In the genomic region with DNA sequence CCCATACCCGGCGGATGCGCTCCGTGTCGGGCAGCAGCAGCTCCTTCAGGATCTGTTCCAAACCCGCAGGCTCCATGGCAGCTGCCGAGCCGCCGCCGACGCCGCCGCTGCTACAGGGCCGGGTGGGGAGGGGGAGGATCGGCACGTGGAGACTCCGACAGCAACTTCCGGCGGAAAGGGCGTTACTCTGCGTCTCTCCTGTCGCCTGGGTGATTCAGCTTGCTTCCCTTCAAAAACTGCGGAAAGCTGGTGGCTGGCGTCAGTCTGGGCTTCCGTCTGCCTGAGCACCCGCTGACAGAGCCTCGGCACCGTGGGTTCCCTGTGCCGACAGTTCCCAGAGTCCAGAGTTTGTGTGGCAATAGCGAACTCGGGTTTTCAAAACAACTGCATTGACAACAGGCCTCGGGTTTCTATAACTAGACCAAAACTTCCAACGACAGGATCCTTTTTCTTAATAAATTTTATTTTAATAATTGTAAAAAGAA, we compare ENCODE assay signal across 8 mouse cellular contexts. TPM values are rescaled to one million over a fixed set of nuclear protein-coding genes. Genes with fewer than 3 reads are reported as not detected.
DNase-seq lines count a peak whose midpoint lies in the region; ATAC-seq and TF ChIP-seq lines count a peak whose summit lies in the region.

A gene (minus strand): TSS at position 435 of the 485 bp plus-strand sequence.

- H3K36me3 ChIP-seq in ES-E14 (ENCODE audit: control insufficient read depth, insufficient read depth, low read length, poor library complexity, severe bottlenecking) = peaks cover 49% of the 10 kb centered on the region
- peaks cover 18% of the 10 kb centered on the region for H3K36me3 ChIP-seq in forebrain, embryonic 16.5 days (ENCODE audit: control insufficient read depth, insufficient read depth)
- peaks cover 81% of the 10 kb centered on the region for H3K36me3 ChIP-seq in lung, embryonic 14.5 days (ENCODE audit: insufficient read depth)
- H3K36me3 ChIP-seq in thymus, adult 2 months (ENCODE audit: control insufficient read depth, insufficient read depth, low read length) = no peaks in the 10 kb centered on the region; the same call in 1 of the 2 replicates

- H3K4me1 ChIP-seq in ES-E14 (ENCODE audit: control insufficient read depth in 2 of 2, insufficient read depth in 2 of 2, low read length in 2 of 2, poor library complexity in 1 of 2) = peaks cover 2 to 6% of the 10 kb centered on the region in 2 experiments; a peak in 1 of 4 replicates
- peaks cover 18% of the 10 kb centered on the region for H3K4me1 ChIP-seq in forebrain, embryonic 16.5 days (replicated peaks; ENCODE audit: control insufficient read depth, insufficient read depth, low read length)
- H3K4me1 ChIP-seq in lung, embryonic 14.5 days (ENCODE audit: insufficient read depth) = no peaks in the 10 kb centered on the region
- H3K4me1 ChIP-seq in olfactory bulb, adult 2 months (ENCODE audit: control insufficient read depth, insufficient read depth, low read length) = peaks cover 14% of the 10 kb centered on the region; the same call in 1 of the 2 replicates
- H3K4me1 ChIP-seq in thymus, adult 2 months (replicated peaks; ENCODE audit: control insufficient read depth, insufficient read depth, low read length) = peaks cover 6% of the 10 kb centered on the region

- H3K27me3 ChIP-seq in forebrain, embryonic 16.5 days (replicated peaks; ENCODE audit: control insufficient read depth, insufficient read depth, low read length) = no peaks in the 10 kb centered on the region
- no peaks in the 10 kb centered on the region for H3K27me3 ChIP-seq in lung, embryonic 14.5 days (ENCODE audit: insufficient read depth, low read length)
- H3K27me3 ChIP-seq in thymus, adult 2 months (ENCODE audit: control insufficient read depth, insufficient read depth, low read length) = no peaks in the 10 kb centered on the region

- DNase-seq in ES-E14 (ENCODE audit: low read depth, low spot score) = peak; percentile 81
- DNase-seq in cerebellum, adult 11-12 months = peak; percentile 80
- peak; percentile 84 to 89 for DNase-seq in heart, postnatal 36 days
- peak; percentile 89 to 92 for DNase-seq in layer of hippocampus, adult 2 months (ENCODE audit: low spot score in 2 of 2)
- peak; percentile 94 for DNase-seq in lung, embryonic 14.5 days
- DNase-seq in thymus, adult 2 months = peak; percentile 84

- H3K4me3 ChIP-seq in ES-E14 (ENCODE audit: insufficient read depth in 1 of 2, low read depth in 1 of 2, low read length in 2 of 2, poor library complexity in 1 of 2, severe bottlenecking in 1 of 2) = peak within 1 kb of the TSS; percentile 77 to 81
- peak within 1 kb of the TSS; percentile 72 for H3K4me3 ChIP-seq in forebrain, embryonic 16.5 days (replicated peaks; ENCODE audit: low read length)
- peak within 1 kb of the TSS; percentile 80 for H3K4me3 ChIP-seq in layer of hippocampus, adult 2 months
- peak within 1 kb of the TSS; percentile 69 for H3K4me3 ChIP-seq in lung, embryonic 14.5 days (ENCODE audit: low read depth, low read length)
- H3K4me3 ChIP-seq in olfactory bulb, adult 2 months (ENCODE audit: insufficient read depth, low read depth, low read length) = peak within 1 kb of the TSS; percentile 67
- peak within 1 kb of the TSS; percentile 51 for H3K4me3 ChIP-seq in thymus, adult 2 months (ENCODE audit: control insufficient read depth, insufficient read depth, low read length)

- peak; percentile 96 for ATAC-seq in forebrain, embryonic 16.5 days
- ATAC-seq in lung, embryonic 14.5 days (ENCODE audit: insufficient read depth) = peak; percentile 91

- TF ChIP-seq POLR2A in olfactory bulb, adult 2 months (IDR thresholded peaks at IDR 0.05; ENCODE audit: insufficient read depth, low read depth, low read length) = peak; percentile 59; the same call in 1 of the 2 replicates
- TF ChIP-seq POLR2A in thymus, adult 2 months (IDR thresholded peaks at IDR 0.05; ENCODE audit: control insufficient read depth, extremely low read depth, insufficient read depth, low read length, poor library complexity) = peak; percentile 62; the same call in 1 of the 2 replicates

- H3K9me3 ChIP-seq in ES-E14 (ENCODE audit: control insufficient read depth, insufficient read depth, low read depth, low read length) = no peaks in the 10 kb centered on the region
- no peaks in the 10 kb centered on the region for H3K9me3 ChIP-seq in forebrain, embryonic 16.5 days (ENCODE audit: control insufficient read depth, low read length)
- H3K9me3 ChIP-seq in lung, embryonic 14.5 days (ENCODE audit: low read depth, low read length) = no peaks in the 10 kb centered on the region

- peak within 1 kb of the TSS; percentile 92 for H3K4me2 ChIP-seq in forebrain, embryonic 16.5 days (ENCODE audit: low read length)
- peak within 1 kb of the TSS; percentile 96 for H3K4me2 ChIP-seq in lung, embryonic 14.5 days

- H3K27ac ChIP-seq in ES-E14 (ENCODE audit: insufficient read depth, low read depth, low read length, poor library complexity, severe bottlenecking) = no peak within 1 kb of the TSS
- peak within 1 kb of the TSS; percentile 73 for H3K27ac ChIP-seq in forebrain, embryonic 16.5 days (ENCODE audit: low read length)
- H3K27ac ChIP-seq in layer of hippocampus, adult 2 months = peak within 1 kb of the TSS; percentile 88
- peak within 1 kb of the TSS; percentile 66 for H3K27ac ChIP-seq in lung, embryonic 14.5 days (ENCODE audit: low read depth)
- no peak within 1 kb of the TSS; the same call in 1 of the 2 replicates for H3K27ac ChIP-seq in olfactory bulb, adult 2 months (ENCODE audit: insufficient read depth, low read depth, low read length)
- H3K27ac ChIP-seq in thymus, adult 2 months (ENCODE audit: control insufficient read depth, insufficient read depth, low read length) = no peak within 1 kb of the TSS

- H3K9ac ChIP-seq in ES-E14 (ENCODE audit: insufficient read depth, low read depth, low read length, poor library complexity, severe bottlenecking) = peak within 1 kb of the TSS; percentile 83
- H3K9ac ChIP-seq in forebrain, embryonic 16.5 days (replicated peaks; ENCODE audit: low read depth, low read length) = peak within 1 kb of the TSS; percentile 72
- H3K9ac ChIP-seq in lung, embryonic 14.5 days = peak within 1 kb of the TSS; percentile 69

- in situ Hi-C loops in ES-E14 (cut with MboI; ENCODE audit: low sequenced_read_pairs in 2 of 2, unreplicated experiment in 2 of 2) = no loop called here

- TF ChIP-seq CTCF in layer of hippocampus, adult 2 months (conservative IDR thresholded peaks at IDR 0.05) = no peak
- TF ChIP-seq CTCF in lung, embryonic 14.5 days (IDR thresholded peaks at IDR 0.05; ENCODE audit: low read depth) = no peak
- no peak for TF ChIP-seq CTCF in olfactory bulb, adult 2 months (IDR thresholded peaks at IDR 0.05; ENCODE audit: insufficient read depth, low read depth, low read length)
- TF ChIP-seq CTCF in thymus, adult 2 months (IDR thresholded peaks at IDR 0.05; ENCODE audit: borderline replicate concordance, control insufficient read depth, extremely low read depth, insufficient read depth, low read length, poor library complexity) = no peak

- intact Hi-C loops in heart, postnatal 36 days (cut with DNase I) = loop anchor here (2.0 to 5.0 kb wide), 3 partner anchors 25 to 87 kb away; a partner anchor contains a TSS

- WGBS in forebrain, embryonic 16.5 days = 1% methylated on average over 33 of the region's 33 CpGs
- WGBS in lung, embryonic 14.5 days = under 1% methylated on average over 33 of the region's 33 CpGs
- under 1% methylated on average over 33 of the region's 33 CpGs for WGBS in olfactory bulb, adult 2 months
- WGBS in thymus, adult 2 months = under 1% methylated on average over 30 of the region's 33 CpGs

TF ChIP-seq in ES-E14, 5 proteins besides CTCF, POLR2A, EP300 and RAD21:
- TF ChIP-seq CHD2 (IDR thresholded peaks at IDR 0.05; ENCODE audit: low read depth, low read length) (no peak), HCFC1 (IDR thresholded peaks at IDR 0.05; ENCODE audit: borderline replicate concordance, insufficient read depth, low read length) (peak; percentile 66; the same call in 1 of the 2 replicates), MAFK (IDR thresholded peaks at IDR 0.05; ENCODE audit: insufficient read depth, low read depth, low read length) (no peak), ZC3H11A (IDR thresholded peaks at IDR 0.05; ENCODE audit: borderline replicate concordance, low read depth, low read length) (no peak)

RNA-seq across cellular contexts. Expression of the gene that starts here (rescaled TPM):
- total RNA-seq in ES-E14 (2012; rRNA removed) = 62.9 and 111 TPM in 2 replicates
- 92.5 and 110 TPM in 2 replicates for polyA plus RNA-seq in forebrain, embryonic 16.5 days (2015; fragmentation: Nextera tagmentation; extraction: Ambion mirVana)
- total RNA-seq in heart, postnatal 36 days (2021) = 10 to 100 TPM; 54.1 to 62.7 TPM
- 100 to 1,000 TPM; 139 to 142 TPM for total RNA-seq in layer of hippocampus, adult 2 months (2021)
- polyA plus RNA-seq in lung, embryonic 14.5 days (2014; fragmentation: Nextera tagmentation; extraction: Ambion mirVana) = 97.5 and 115 TPM in 2 replicates
- polyA plus RNA-seq in olfactory bulb, adult 2 months (2012; ENCODE audit: insufficient read depth, insufficient read length, low replicate concordance, missing spikeins) = not detected in 2 replicates
- polyA plus RNA-seq in thymus, adult 2 months (2012; rRNA removed) = 68.1 and 71.6 TPM in 2 replicates

Comparison
In these comparisons a context has a peak if more than half of its experiments do, and no peak if none do; other contexts are left out.
1. H3K27ac ChIP-seq: peak in forebrain, embryonic 16.5 days (single experiment), layer of hippocampus, adult 2 months (single experiment) and lung, embryonic 14.5 days (single experiment); none in ES-E14 (single experiment), olfactory bulb, adult 2 months (single experiment) and thymus, adult 2 months (single experiment).
2. Peak in every context shown above with its lines, with median percentiles within 50 percentile points of each other: DNase-seq, H3K4me3 ChIP-seq and H3K9ac ChIP-seq.